Mouse (Mus musculus) gastrocnemius, adult 2 months (tissue): Measurements from ENCODE around the gene Pjvk. TPM values are rescaled to one million over a fixed set of nuclear protein-coding genes. Genes with fewer than 3 reads are reported as not detected.

ENCODE experiments used
- DNase-seq: peaks from one replicate; pipeline ENCODE4 v3.0.0; 2022
- H3K27ac ChIP-seq: fragments of 200-600 bp; 2 replicates; pipeline ENCODE4 v1.8.1; 2022; ENCODE audit warnings: mild to moderate bottlenecking
- H3K4me3 ChIP-seq: fragments of 200-600 bp; 2 replicates; pipeline ENCODE4 v1.8.1; 2022; ENCODE audit warnings: mild to moderate bottlenecking, moderate library complexity
- CTCF ChIP-seq: fragments of 200-600 bp; IDR thresholded peaks from 2 replicates; pipeline ENCODE4 v1.8.1; 2022; ENCODE audit warnings: antibody characterized with exemption, mild to moderate bottlenecking, moderate library complexity
- intact Hi-C: fragments of 180-260 bp; cut with DNase I; formaldehyde crosslinking; loops from one replicate; pipeline ENCODE4 v1.15.1; 2025
- total RNA-seq, 2 experiments: library from RNA; stranded (reverse); gene quantifications; 2 replicates each; pipeline ENCODE4 v1.2.3; 2021

Pjvk gene
- total RNA-seq, 2 experiments from 2014 or later, result not detected

DNA sequence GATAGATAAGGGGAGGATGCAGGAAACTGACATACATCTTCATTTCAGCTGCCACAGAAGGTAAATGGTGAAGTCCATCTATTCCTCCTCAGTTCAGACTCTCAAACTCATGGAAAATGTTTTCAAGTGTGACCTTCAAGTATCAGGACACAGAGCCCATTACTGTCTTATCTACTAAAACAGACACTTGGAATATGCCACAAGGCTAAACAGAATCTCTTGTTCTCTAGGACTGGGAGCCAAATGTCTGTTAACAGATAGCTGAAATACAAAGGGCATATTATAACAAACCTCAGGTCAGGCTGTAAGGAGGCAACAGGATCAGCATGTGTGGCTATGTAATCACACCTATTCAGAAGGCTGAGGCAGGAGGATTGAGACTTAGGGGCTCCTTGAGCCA, 4.5 kb upstream of the Pjvk start:
- DNase-seq, result no peak
- H3K4me3 ChIP-seq, result no peak overlapping the region
- TF ChIP-seq CTCF, result no peak
- H3K27ac ChIP-seq, result no peak overlapping the region
- intact Hi-C loops, result no loop called here

DNA sequence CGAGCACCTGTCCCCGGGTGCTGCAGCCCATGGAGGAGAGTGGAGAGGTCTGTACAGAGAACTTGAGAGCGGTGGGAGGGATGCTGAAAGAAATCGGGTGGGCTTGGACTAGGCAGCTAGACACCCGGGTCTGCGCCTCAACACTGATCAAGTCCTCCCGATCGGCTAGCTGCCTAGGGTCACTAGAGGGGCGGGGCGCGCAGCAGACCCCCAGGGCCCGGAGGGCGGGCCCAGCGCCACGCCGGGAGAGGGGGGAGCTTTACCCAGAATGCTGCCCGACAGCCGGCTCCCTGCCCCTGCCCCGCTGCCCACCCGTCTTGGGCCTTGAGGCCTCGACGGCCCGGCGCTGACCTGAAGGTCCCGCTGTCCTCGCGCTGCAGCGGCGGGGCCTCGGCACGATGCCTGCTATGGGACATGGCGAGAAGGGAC, 821 bp upstream of the Pjvk start:
- TF ChIP-seq CTCF, result no peak

DNA sequence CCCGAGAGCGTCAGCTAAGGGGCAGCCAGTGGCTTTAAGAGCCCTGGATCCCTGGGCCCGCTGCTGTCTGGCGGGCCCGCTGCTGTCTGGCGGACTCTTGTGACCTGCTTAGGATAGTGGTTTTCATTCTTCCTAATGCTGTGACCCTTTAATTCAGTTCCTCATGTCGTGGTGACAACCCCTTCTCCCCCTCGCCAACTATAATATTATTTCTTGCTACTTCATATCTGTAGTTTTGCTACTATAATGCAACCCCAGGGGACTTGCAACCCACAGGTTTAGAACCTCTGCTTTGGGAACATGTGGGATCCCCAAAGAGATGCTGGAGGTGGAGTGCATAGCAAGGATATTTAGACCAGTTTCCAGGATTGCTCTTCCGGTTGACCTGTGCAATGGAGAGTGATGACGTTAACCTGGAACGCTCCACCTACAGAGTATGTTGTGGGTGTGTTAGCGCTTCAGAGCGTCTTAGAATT, 428 bp downstream of the Pjvk start:
- DNase-seq, result peak; percentile 34
- intact Hi-C loops, result loop anchor here (1.0 kb wide), 1 partner anchor 27 kb away; the partner anchor contains the start of gene Plekha3
- Histone ChIP-seq H3K27ac (peak overlapping the region; percentile 84), H3K4me3 (peak overlapping the region; percentile 85)
- no peak for TF ChIP-seq CTCF

More for the DNA sequence above, 821 bp upstream of the Pjvk start:
- intact Hi-C loops, result no loop called here
- H3K4me3 ChIP-seq, result peak overlapping the region; percentile 85
- peak overlapping the region; percentile 84 for H3K27ac ChIP-seq
- DNase-seq, result no peak

DNA sequence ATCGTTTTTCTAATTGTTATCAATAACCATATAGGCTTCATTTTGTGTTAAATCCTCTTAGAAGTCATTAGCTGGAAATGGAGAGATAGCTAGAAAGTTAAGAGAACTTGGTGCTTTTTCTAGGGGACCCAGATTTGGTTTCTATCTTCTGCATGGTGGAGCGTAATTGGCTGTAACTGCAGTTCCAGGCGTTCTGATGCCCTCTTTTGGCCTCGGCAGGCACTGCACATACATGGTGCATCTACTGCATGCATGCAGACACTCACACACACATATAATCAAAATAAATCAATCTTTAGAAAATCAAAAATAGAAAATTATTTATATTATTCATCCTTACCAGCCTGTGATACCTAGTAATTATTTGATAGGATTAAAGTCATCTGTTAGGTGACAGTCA, 4.8 kb downstream of the Pjvk start:
- no peak for TF ChIP-seq CTCF
- DNase-seq, result no peak
- Histone ChIP-seq H3K27ac (no peak overlapping the region), H3K4me3 (no peak overlapping the region)
- intact Hi-C loops, result no loop called here

DNA sequence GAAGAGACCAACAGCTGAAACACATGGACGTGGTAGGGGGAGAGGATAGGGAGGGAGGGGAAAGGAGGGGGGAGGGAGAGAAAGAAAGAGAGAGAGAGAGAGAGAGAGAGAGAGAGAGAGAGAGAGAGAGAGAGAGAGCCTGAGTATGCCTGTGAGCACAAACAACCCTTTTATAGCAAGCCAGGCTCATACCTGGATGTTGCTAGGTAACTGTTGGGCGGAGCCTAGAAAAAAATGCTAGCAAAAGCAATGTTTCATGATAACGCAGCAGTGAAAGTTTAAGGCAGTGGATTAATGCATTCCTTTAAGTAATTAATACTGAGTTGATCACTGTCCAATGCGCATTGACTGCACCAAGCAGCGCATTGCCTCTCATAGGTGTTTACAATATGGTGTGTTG, 6.4 kb downstream of the Pjvk start:
- intact Hi-C loops, result no loop called here
- DNase-seq, result no peak
- Histone ChIP-seq H3K4me3 (no peak overlapping the region), H3K27ac (no peak overlapping the region)
- TF ChIP-seq CTCF, result no peak

DNA sequence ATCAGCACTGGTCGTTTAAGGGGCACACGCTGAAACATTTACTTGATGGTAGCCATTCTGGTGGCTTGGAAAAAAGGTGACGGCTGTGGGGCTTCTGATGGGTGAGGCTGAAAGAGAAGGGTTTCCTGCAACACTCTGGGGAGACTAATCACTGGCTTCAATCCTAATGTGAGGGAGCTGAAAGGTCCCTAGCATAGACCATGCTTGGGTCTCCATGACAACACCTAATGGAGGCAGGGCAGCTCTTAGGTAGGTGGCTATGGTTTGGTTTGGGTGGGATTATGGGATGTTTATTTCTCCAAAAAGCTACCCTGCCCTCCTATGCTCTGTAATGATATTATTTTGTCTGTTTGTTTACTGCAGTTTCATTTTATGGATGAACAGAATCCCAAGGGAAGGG, 7.2 kb downstream of the Pjvk start:
- Histone ChIP-seq H3K4me3 (no peak overlapping the region), H3K27ac (no peak overlapping the region)
- no peak for TF ChIP-seq CTCF
- intact Hi-C loops, result no loop called here
- no peak for DNase-seq

DNA sequence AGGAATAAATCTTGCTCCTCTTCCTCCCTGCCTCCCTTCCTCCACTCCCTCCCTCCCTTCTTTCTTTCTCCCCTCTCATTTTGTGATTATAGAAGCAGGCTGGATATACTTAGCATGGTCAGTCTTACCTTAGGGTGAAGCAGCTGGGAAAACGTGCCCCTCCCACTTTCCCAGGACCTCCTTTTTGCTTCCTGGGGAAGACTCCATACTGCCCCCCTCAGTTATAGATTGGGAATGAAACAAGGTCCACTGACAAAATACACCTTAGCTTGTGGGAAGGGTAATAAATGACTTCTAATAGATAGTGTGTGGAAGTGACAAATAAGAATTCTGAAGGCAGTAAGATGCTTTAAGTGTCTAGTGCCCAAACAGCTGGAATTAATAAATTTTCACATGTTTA, 7.7 kb downstream of the Pjvk start:
- no peak for DNase-seq

DNA sequence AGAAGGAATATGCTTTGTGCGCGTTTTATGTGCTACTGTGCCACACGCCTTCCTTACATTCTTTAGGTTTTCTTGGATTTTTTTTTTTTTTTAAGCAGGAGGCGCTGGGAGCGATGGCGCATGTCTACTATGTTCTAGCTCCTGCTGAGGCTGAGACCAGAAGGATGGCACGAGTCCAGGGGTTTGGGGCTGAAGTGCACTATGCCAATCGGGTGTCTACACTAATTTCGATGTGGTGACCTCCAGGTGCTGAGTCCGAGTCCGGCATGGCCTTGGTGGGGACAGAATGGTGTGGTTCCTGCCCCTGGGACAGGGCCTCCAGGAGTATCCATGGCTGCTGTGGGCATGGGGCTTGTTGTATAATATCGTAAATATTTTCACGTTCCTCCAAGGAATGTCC, 10.3 kb downstream of the Pjvk start:
- DNase-seq, result no peak
- no peak for TF ChIP-seq CTCF
- Histone ChIP-seq H3K27ac (no peak overlapping the region), H3K4me3 (no peak overlapping the region)
- intact Hi-C loops, result no loop called here

More for the DNA sequence above, 7.7 kb downstream of the Pjvk start:
- no peak overlapping the region for H3K27ac ChIP-seq
- H3K4me3 ChIP-seq, result no peak overlapping the region
- intact Hi-C loops, result no loop called here
- TF ChIP-seq CTCF, result peak; percentile 49

DNA sequence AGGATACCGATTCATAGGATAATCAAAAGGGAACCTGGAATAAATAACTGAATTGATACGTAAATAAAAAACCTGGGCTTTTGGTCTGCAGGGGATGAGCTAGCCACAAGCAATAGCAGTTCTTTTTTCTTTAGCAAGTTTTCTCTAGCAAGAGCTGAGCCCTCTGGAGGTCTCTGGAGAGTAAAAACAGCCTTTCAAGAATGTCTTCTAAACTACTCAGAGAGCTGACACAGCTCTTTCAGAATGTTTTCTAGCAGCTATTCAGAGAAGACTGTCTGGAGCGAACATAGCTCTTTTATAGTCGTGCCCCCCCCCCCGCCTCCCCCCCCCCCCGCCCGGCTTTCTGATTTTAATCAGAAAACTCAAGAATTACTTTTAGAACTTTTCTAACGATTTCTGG, 11.1 kb downstream of the Pjvk start:
- Histone ChIP-seq H3K4me3 (no peak overlapping the region), H3K27ac (no peak overlapping the region)
- DNase-seq, result no peak
- TF ChIP-seq CTCF, result no peak
- intact Hi-C loops, result no loop called here

DNA sequence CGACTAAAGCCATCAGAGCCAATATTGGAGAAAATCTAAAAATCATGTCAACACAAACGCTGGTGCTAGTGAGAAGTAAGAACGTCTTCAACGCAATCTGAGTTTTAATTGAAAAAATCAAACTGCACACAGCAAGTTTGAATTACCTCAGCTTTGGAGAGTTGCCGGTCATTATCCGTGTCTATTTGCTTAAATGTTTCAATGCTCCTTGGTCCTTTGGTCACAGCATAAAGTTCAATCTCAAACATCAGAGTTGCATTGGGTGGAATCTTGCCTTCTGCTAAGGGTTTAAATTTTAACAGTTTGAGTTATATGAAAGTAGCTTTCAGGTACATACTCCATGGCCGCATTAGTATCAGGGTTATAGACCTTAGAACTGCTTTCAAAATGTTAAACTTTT, 17.3 kb downstream of the Pjvk start:
- intact Hi-C loops, result no loop called here
- DNase-seq, result no peak
- Histone ChIP-seq H3K27ac (no peak overlapping the region), H3K4me3 (no peak overlapping the region)
- TF ChIP-seq CTCF, result no peak

DNA sequence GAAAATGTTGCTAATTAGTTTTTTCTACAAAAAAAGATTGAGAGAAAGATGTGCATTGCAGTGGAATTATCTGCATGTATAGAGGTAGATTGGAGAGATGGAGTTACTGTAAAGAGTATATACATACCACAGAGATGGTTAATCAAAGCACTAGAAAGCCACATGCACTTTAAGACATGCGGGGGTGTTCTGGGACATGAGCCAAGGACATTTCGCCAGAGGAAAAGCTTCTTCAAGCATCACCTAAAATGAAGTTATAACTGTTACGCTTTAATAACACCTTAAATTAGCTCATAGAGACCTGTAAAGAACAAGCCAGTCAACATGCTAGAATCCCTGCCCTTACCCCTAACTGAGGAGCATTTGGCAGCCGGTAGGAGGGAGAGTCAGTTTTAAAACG, 18.9 kb downstream of the Pjvk start:
- no peak overlapping the region for H3K4me3 ChIP-seq
- DNase-seq, result no peak
- no peak for TF ChIP-seq CTCF
- intact Hi-C loops, result no loop called here
- no peak overlapping the region for H3K27ac ChIP-seq

DNA sequence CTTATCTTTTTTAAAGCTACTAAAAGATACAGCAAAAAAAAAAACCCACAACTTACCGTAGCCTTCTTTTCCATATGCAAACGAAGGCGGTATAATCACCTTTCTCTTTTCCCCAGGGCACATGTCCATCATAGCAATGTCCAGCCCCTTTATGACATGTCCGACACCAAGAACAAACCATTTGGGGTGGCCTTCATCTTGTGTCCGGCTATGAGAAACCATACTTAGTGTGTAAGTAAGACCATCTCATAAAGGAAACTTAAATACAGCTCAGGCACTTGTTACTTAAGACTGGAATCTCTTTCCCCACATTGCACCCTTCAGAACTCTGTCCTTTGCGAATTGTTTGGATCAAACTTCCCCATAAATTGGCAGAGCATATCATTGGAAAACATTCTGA, 23.4 kb downstream of the Pjvk start:
- DNase-seq, result no peak
- Histone ChIP-seq H3K4me3 (peak overlapping the region; percentile 77), H3K27ac (peak overlapping the region; percentile 85; the same call in 1 of the 2 replicates)
- intact Hi-C loops, result no loop called here
- TF ChIP-seq CTCF, result no peak

DNA sequence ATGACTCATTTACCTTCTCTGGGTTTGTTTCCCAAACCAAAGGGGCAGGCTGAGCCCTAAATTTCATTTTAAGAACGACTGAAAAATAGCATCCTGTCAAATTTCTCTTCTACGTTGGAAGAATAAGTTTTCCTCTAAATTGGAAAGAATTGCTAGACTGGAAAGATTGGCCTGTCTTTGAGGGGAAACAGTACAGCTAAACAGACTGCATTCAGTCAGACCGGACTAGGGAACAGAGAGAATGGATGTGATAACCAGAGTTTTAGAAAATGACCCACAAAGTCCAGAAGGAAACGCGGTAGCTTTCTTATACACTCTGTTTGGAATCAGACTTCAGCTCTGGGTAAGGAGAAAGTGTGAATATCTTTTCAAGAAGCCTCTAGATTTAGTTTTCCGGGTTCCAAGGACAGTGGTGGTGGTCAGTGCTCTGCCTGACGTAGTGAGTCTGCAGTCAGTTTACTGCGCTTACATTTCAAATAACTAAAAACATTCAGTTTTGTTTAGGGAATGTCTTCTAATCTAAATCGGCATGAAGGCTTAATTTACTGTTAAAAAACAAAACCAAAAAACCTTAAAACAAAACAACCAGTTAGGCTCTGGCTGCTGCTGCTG, 24.0 kb downstream of the Pjvk start:
- peak overlapping the region; percentile 77 for H3K4me3 ChIP-seq
- DNase-seq, result no peak
- H3K27ac ChIP-seq, result peak overlapping the region; percentile 85
- TF ChIP-seq CTCF, result no peak
- intact Hi-C loops, result no loop called here

DNA sequence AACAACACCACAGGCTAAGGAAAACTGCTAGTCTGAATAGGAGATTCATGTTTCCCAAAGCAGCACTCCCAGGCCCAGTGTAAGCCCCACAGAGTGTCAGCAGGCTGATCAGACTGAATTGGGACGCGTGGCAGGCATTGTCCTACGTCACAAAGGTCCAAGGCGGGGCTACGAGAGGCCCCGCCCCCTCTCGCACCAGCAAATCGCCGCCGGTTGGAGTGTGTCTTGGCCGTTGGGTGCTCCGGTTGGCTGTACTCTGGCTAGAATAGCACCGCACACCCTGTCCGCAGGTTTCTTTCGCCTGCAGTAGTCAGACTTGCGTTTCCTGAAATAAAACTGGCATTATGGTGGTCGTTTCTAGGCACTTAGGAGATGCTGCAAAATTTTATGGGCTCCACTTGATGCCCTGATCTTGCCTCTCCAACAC, 24.7 kb downstream of the Pjvk start, which contains the start of gene Fkbp7:
TSS of gene Fkbp7 (minus strand) at position 151 of the 427 bp plus-strand sequence.
- intact Hi-C loops, result no loop called here
- peak; percentile 90 for DNase-seq
- H3K27ac ChIP-seq, result peak within 1 kb of the TSS; percentile 89
- peak within 1 kb of the TSS; percentile 77 for H3K4me3 ChIP-seq
- TF ChIP-seq CTCF, result no peak
